Mouse (Mus musculus): Measurements from ENCODE around the gene Agap1.

DNA sequence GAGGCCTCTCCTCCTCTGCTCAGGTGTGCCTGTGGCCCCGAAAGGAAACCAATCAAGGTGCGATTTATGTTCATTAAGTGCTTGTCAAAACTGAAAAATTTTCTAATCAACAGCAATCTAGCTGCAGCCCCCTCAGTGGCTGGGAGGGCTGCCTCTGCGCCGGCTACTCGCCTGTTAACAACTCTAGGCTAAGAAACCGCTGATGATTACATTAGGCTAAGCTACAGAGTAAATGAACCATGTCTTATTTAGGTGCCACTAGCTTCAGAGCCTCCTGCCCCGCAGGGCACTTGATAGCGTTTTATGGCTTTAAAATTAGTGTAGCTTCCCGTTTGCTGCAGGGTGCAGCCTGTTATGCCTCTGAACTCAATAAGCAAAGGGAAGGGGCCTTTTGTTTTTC is 279.8 kb downstream of the Agap1 start:
- no peak for TF ChIP-seq EP300 (optimal IDR thresholded peaks at IDR 0.05)
- no peak for TF ChIP-seq CTCF (IDR thresholded peaks at IDR 0.05; ENCODE audit: low read depth)

Data from stomach, postnatal 0 days (tissue).